ENCODE assay signal across 13 mouse cellular contexts in the genomic region with DNA sequence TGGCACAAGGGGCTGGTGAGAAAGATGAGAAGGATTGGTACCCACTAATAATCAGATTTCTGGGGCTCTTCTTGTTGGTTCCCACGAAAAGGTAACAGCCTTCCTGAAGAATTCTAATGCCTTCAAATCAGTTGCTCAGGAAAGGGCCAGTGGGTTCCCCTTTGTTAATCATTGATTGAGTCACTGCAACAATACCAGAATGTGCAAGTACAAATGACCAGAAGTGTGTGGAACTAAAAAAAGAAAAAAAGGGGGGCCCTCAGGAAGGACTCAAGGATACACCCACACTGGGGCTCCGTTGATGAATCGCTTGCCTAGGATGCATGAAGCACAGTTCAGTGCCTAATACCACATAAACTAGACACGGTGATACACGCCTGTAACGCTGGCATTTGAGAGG.
A peak's percentile ranks its signal among the peaks of the same experiment; 100 is the strongest.
DNase-seq lines count a peak whose midpoint lies in the region; ATAC-seq and TF ChIP-seq lines count a peak whose summit lies in the region.
"Had no signal": no experiment of that assay in that cellular context is flagged by ENCODE, and none has a peak within 500 bp of the region (broad histone marks: within the 10 kb centered on the region; RNA-seq: fewer than 3 reads in every experiment).

No protein-coding gene starts in this region.

- H3K9ac ChIP-seq in liver, embryonic 13.5 days: no peak overlapping the region
- no peak overlapping the region for H3K9ac ChIP-seq in intestine, embryonic 15.5 days
- no peak overlapping the region for H3K9ac ChIP-seq in kidney, postnatal 0 days (ENCODE audit: low read depth, low read length)
- H3K9ac ChIP-seq in stomach, embryonic 16.5 days (ENCODE audit: low read length): no peak overlapping the region
- H3K9ac ChIP-seq: lung, embryonic 14.5 days; neural tube, embryonic 15.5 days had no signal

- no peaks in the 10 kb centered on the region for H3K36me3 ChIP-seq in liver, embryonic 13.5 days
- no peaks in the 10 kb centered on the region for H3K36me3 ChIP-seq in intestine, embryonic 15.5 days
- no peaks in the 10 kb centered on the region for H3K36me3 ChIP-seq in kidney, postnatal 0 days (ENCODE audit: insufficient read depth, low read length)
- H3K36me3 ChIP-seq in stomach, embryonic 16.5 days (ENCODE audit: control insufficient read depth, insufficient read depth, low read length): no peaks in the 10 kb centered on the region
- H3K36me3 ChIP-seq: neural tube, embryonic 15.5 days had no signal

- peaks cover 39% of the 10 kb centered on the region for H3K4me1 ChIP-seq in liver, embryonic 13.5 days (replicated peaks)
- H3K4me1 ChIP-seq in intestine, embryonic 15.5 days (replicated peaks): peaks cover 4% of the 10 kb centered on the region; the same call in 1 of the 2 replicates
- H3K4me1 ChIP-seq in kidney, postnatal 0 days (replicated peaks; ENCODE audit: insufficient read depth, low read length): peaks cover 14% of the 10 kb centered on the region; the same call in 1 of the 2 replicates
- H3K4me1 ChIP-seq in stomach, embryonic 16.5 days (ENCODE audit: control insufficient read depth, insufficient read depth, low read length): peaks cover 7% of the 10 kb centered on the region
- H3K4me1 ChIP-seq: neural tube, embryonic 15.5 days had no signal

- no peak overlapping the region for H3K4me2 ChIP-seq in liver, embryonic 13.5 days
- peak overlapping the region; percentile 15; the same call in 1 of the 2 replicates for H3K4me2 ChIP-seq in intestine, embryonic 15.5 days (replicated peaks)
- no peak overlapping the region for H3K4me2 ChIP-seq in kidney, postnatal 0 days (ENCODE audit: low read length)
- peak overlapping the region; percentile 9; the same call in 1 of the 2 replicates for H3K4me2 ChIP-seq in stomach, embryonic 16.5 days (ENCODE audit: low read depth, low read length)
- H3K4me2 ChIP-seq: lung, embryonic 14.5 days; neural tube, embryonic 15.5 days had no signal

- TF ChIP-seq CTCF in kidney, postnatal 0 days (IDR thresholded peaks at IDR 0.05; ENCODE audit: low read depth): no peak

- H3K27ac ChIP-seq in liver, embryonic 13.5 days: peak overlapping the region; percentile 44; the same call in 1 of the 2 replicates
- H3K27ac ChIP-seq in intestine, embryonic 15.5 days: peak overlapping the region; percentile 82
- peak overlapping the region; percentile 83 for H3K27ac ChIP-seq in kidney, postnatal 0 days
- peak overlapping the region; percentile 78 for H3K27ac ChIP-seq in stomach, embryonic 16.5 days (ENCODE audit: low read length)
- H3K27ac ChIP-seq: neural tube, embryonic 15.5 days had no signal

- DNase-seq in liver, embryonic 13.5 days: no peak
- DNase-seq in liver: no peak
- no peak for DNase-seq in kidney, postnatal 0 days (ENCODE audit: low spot score)
- DNase-seq in layer of hippocampus, adult 18-20 months (ENCODE audit: low spot score in 2 of 2): no peak
- no peak for DNase-seq in adipocyte (ENCODE audit: low spot score)
- DNase-seq: cerebellum, postnatal 36 days; layer of hippocampus, adult 9-11 months; lung, embryonic 14.5 days had no signal

- H3K4me3 ChIP-seq in liver, embryonic 13.5 days (replicated peaks): no peak overlapping the region
- no peak overlapping the region for H3K4me3 ChIP-seq in intestine, embryonic 15.5 days (replicated peaks)
- H3K4me3 ChIP-seq in kidney, postnatal 0 days (replicated peaks; ENCODE audit: low read depth, low read length): no peak overlapping the region
- H3K4me3 ChIP-seq in stomach, embryonic 16.5 days (replicated peaks; ENCODE audit: low read length): no peak overlapping the region
- H3K4me3 ChIP-seq: megakaryocyte, embryonic 14.5 days; neural tube, embryonic 15.5 days had no signal

- no peak for ATAC-seq in liver, embryonic 13.5 days (ENCODE audit: low read depth)
- peak; percentile 68 for ATAC-seq in intestine, embryonic 15.5 days
- peak; percentile 50; the same call in 1 of the 2 replicates for ATAC-seq in kidney, postnatal 0 days (replicated peaks; ENCODE audit: low FRiP score, low read depth)
- peak; percentile 26 for ATAC-seq in stomach, embryonic 16.5 days (ENCODE audit: insufficient read depth, low FRiP score)
- ATAC-seq: hindbrain, embryonic 16.5 days had no signal

- H3K9me3 ChIP-seq in liver, embryonic 13.5 days (replicated peaks): no peaks in the 10 kb centered on the region
- H3K9me3 ChIP-seq in intestine, embryonic 15.5 days: no peaks in the 10 kb centered on the region
- H3K9me3 ChIP-seq in kidney, postnatal 0 days (replicated peaks; ENCODE audit: low read length): no peaks in the 10 kb centered on the region
- H3K9me3 ChIP-seq in stomach, embryonic 16.5 days (replicated peaks; ENCODE audit: control insufficient read depth, low read length): no peaks in the 10 kb centered on the region
- H3K9me3 ChIP-seq: neural tube, embryonic 15.5 days had no signal

- WGBS in liver, embryonic 13.5 days (ENCODE audit: insufficient replicate concordance): 68% methylated on average over 6 of the region's 6 CpGs
- 64% methylated on average over 6 of the region's 6 CpGs for WGBS in intestine, embryonic 15.5 days
- WGBS in kidney, postnatal 0 days: 48% methylated on average over 6 of the region's 6 CpGs
- WGBS in stomach, embryonic 16.5 days: 64% methylated on average over 6 of the region's 6 CpGs

- peaks cover 21% of the 10 kb centered on the region for H3K27me3 ChIP-seq in liver, embryonic 13.5 days
- H3K27me3 ChIP-seq in intestine, embryonic 15.5 days (replicated peaks): no peaks in the 10 kb centered on the region
- no peaks in the 10 kb centered on the region for H3K27me3 ChIP-seq in kidney, postnatal 0 days (ENCODE audit: insufficient read depth, low read length)
- no peaks in the 10 kb centered on the region for H3K27me3 ChIP-seq in stomach, embryonic 16.5 days (ENCODE audit: control insufficient read depth, insufficient read depth, low read length)
- H3K27me3 ChIP-seq: neural tube, embryonic 15.5 days had no signal

Comparison
In these comparisons a context has a peak if more than half of its experiments do, and no peak if none do; other contexts are left out.
1. H3K4me2 ChIP-seq: peak in intestine, embryonic 15.5 days (single experiment) and stomach, embryonic 16.5 days (single experiment); none in liver, embryonic 13.5 days (single experiment) and kidney, postnatal 0 days (single experiment).
2. Peak in every context shown above with its lines, with median percentiles within 50 percentile points of each other: H3K27ac ChIP-seq.